Mouse (Mus musculus) heart, embryonic 16.5 days (tissue): ENCODE results near the gene Maml2. TPM values are rescaled to one million over a fixed set of nuclear protein-coding genes. Genes with fewer than 3 reads are reported as not detected.
A peak's percentile ranks its signal among the peaks of the same experiment; 100 is the strongest.

ENCODE experiments used
- ATAC-seq: fragments of 200-750 bp; cut with Nextera tagmentation; replicated peaks from 2 replicates; pipeline ENCODE4 v1.8.0; 2017; ENCODE audit warnings: moderate number of reproducible peaks; ENCODE audit not compliant: insufficient read depth, low FRiP score; ENCODE audit errors: extremely low read depth
- H3K27ac ChIP-seq: fragments of 300-500 bp; sonication (generic); 2 replicates; pipeline ENCODE4 v1.5.1; 2014; ENCODE audit warnings: mild to moderate bottlenecking, low read length, control low read depth, moderate library complexity
- H3K27me3 ChIP-seq: fragments of 300-500 bp; sonication (generic); 2 replicates; pipeline ENCODE4 v1.6.1; 2014; ENCODE audit warnings: low read length, mixed read lengths; ENCODE audit not compliant: control insufficient read depth, insufficient read depth
- H3K36me3 ChIP-seq: fragments of 300-500 bp; sonication (generic); 2 replicates; pipeline ENCODE4 v1.6.1; 2014; ENCODE audit not compliant: control insufficient read depth, insufficient read depth
- H3K4me1 ChIP-seq: fragments of 300-500 bp; sonication (generic); 2 replicates; pipeline ENCODE4 v1.6.1; 2014; ENCODE audit warnings: low read length, mixed read lengths; ENCODE audit not compliant: control insufficient read depth, insufficient read depth
- H3K4me2 ChIP-seq: fragments of 300-500 bp; sonication (generic); 2 replicates; pipeline ENCODE4 v1.6.1; 2014; ENCODE audit warnings: low read depth, mild to moderate bottlenecking, control low read depth, low read length
- H3K4me3 ChIP-seq: fragments of 300-500 bp; sonication (generic); 2 replicates; pipeline ENCODE4 v1.5.1; 2014; ENCODE audit warnings: mild to moderate bottlenecking, control low read depth, low read length
- H3K9ac ChIP-seq: fragments of 300-500 bp; sonication (generic); 2 replicates; pipeline ENCODE4 v1.6.1; 2014; ENCODE audit warnings: low read length, control low read depth
- H3K9me3 ChIP-seq: fragments of 300-500 bp; sonication (generic); replicated peaks from 2 replicates; pipeline ENCODE4 v1.6.1; 2016; ENCODE audit warnings: low read length; ENCODE audit not compliant: control insufficient read depth
- WGBS: fragments of 180-500 bp; shearing (Covaris S2); extraction: QIAGEN DNeasy Blood & Tissue Kit; methylation state at CpG from one replicate; pipeline ENCODE4 v1.1.7; 2014; 5-methylcytosine and 5-hydroxymethylcytosine counted together
- polyA plus RNA-seq: library from polyadenylated mRNA; unstranded; fragments of >200 nt; fragmentation: Nextera tagmentation; extraction: Ambion mirVana; gene quantifications from 2 replicates; pipeline ENCODE4 v1.2.1, GENCODE M21; 2015

Gene Maml2
- polyA plus RNA-seq, result 8.8 and 9.0 TPM in 2 replicates

DNA sequence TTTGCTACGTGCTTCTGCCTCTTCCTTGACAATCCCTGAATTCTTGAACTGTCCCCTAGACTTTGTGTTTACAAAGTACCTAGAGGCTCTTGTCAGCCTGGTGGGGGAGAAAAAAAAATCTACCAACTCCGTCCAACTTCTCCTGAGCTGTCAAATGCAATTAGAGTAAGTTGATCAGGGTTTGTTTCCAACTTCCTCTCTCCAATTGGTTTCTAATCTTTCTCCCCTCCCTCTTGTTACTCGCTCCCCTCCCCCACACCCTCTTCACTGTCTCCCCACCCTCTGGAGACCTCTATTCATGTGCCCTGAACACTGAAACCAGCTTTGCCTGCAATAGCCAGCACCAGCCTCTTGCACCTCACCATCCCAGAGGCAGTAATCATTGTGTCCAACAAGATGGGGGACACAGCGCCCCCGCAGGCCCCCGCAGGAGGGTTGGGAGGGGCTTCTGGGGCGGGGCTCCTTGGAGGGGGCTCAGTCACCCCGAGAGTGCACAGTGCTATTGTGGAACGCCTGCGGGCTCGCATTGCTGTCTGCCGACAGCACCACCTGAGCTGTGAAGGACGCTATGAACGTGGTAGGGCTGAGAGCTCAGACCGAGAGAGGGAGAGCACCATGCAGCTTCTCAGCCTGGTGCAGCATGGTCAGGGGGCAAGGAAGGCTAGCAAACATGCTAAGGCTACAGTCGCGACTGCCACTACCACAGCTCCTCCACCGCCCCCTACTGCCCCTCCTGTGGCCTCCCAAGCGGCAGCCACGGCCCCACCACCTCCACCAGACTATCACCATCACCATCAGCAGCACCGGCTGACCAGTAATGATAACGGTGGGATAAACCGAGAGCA lies at the start of gene Maml2:
Maml2 (plus strand) TSS at position 290 of the 845 bp plus-strand sequence.
- H3K4me3 ChIP-seq, result peak within 1 kb of the TSS; percentile 84
- no peaks in the 10 kb centered on the region for H3K27me3 ChIP-seq
- WGBS, result 1% methylated on average over 23 of the region's 23 CpGs
- H3K9me3 ChIP-seq, result no peaks in the 10 kb centered on the region
- H3K9ac ChIP-seq, result peak within 1 kb of the TSS; percentile 84
- peak within 1 kb of the TSS; percentile 80 for H3K27ac ChIP-seq
- peak within 1 kb of the TSS; percentile 97 for H3K4me2 ChIP-seq
- peaks cover 42% of the 10 kb centered on the region for H3K4me1 ChIP-seq
- ATAC-seq, result peak; percentile 62
- H3K36me3 ChIP-seq, result no peaks in the 10 kb centered on the region

DNA sequence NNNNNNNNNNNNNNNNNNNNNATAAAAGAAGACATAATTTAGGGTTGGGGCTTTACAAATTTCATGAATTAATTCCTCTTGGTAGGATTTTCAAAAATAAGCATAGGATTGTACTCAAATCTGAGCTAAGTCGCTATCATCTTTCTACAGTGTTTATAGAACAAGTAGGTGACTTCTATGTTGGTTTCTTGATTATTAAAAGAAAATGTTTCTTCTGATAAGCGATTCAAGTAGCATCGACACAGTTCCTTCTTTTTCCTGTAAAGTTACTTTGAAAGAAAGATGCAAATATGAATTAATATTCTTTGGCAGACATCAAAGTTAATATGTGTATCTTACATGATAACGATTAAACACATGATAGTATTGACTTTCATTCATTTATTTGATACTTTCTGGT lies 49.7 kb upstream of the Maml2 start:
- no peak overlapping the region for H3K4me3 ChIP-seq
- H3K9ac ChIP-seq, result no peak overlapping the region
- peaks cover 13% of the 10 kb centered on the region for H3K4me1 ChIP-seq
- H3K27ac ChIP-seq, result no peak overlapping the region
- no peak for ATAC-seq
- H3K36me3 ChIP-seq, result no peaks in the 10 kb centered on the region; the same call in 1 of the 2 replicates
- H3K4me2 ChIP-seq, result no peak overlapping the region
- WGBS, result 89% methylated on average over 4 of the region's 4 CpGs
- no peaks in the 10 kb centered on the region for H3K27me3 ChIP-seq
- H3K9me3 ChIP-seq, result no peaks in the 10 kb centered on the region

DNA sequence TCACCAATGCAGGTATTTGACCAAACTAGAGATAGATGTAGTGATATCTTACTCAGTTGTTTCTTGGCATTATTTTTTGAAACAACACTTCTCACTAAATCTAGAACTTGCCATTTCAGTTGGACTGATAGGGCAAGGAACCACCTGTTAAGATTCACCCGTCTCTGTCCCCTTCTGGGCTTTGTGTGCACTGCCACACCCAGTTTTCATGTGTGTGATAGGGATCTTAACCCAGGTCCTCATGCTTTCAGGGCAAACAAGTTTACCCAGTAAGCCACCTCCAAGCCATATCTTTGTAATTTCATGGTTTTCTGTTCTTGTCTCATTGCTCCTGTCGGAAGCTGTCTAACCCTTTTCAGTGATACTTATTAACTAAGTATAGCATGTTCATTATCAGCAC lies 46.5 kb upstream of the Maml2 start:
- H3K27me3 ChIP-seq, result no peaks in the 10 kb centered on the region
- no peak for ATAC-seq
- no peaks in the 10 kb centered on the region; the same call in 1 of the 2 replicates for H3K36me3 ChIP-seq
- H3K27ac ChIP-seq, result no peak overlapping the region
- peaks cover 3% of the 10 kb centered on the region for H3K4me1 ChIP-seq
- H3K4me3 ChIP-seq, result no peak overlapping the region
- no peaks in the 10 kb centered on the region for H3K9me3 ChIP-seq
- WGBS, result 84% methylated on average over 2 of the region's 2 CpGs
- H3K9ac ChIP-seq, result no peak overlapping the region
- H3K4me2 ChIP-seq, result no peak overlapping the region

DNA sequence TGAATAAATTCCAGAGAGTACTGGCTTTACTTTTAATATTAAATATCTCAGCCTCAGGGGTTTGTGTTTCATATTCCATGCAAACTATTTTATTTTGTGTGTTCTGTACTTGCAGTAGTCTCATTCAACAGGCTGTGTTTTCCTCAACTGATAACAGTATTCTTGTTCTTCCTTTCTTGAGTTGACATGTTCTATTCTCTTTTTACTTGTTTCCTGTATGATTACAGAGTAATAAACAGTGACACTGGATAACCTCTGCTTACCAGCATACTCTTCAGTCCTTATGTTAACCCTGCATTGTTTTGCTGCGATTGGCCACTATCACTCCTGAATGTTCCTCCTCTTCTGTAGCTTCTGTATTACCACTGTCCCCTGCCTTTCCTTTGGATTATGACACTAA lies 41.0 kb upstream of the Maml2 start:
- no peaks in the 10 kb centered on the region for H3K27me3 ChIP-seq
- H3K27ac ChIP-seq, result no peak overlapping the region
- no peaks in the 10 kb centered on the region; the same call in 1 of the 2 replicates for H3K36me3 ChIP-seq
- H3K4me1 ChIP-seq, result no peaks in the 10 kb centered on the region
- no peak for ATAC-seq
- 78% methylated on average over 1 of the region's 1 CpGs for WGBS
- no peak overlapping the region for H3K9ac ChIP-seq
- no peak overlapping the region for H3K4me3 ChIP-seq
- no peaks in the 10 kb centered on the region for H3K9me3 ChIP-seq
- H3K4me2 ChIP-seq, result no peak overlapping the region

DNA sequence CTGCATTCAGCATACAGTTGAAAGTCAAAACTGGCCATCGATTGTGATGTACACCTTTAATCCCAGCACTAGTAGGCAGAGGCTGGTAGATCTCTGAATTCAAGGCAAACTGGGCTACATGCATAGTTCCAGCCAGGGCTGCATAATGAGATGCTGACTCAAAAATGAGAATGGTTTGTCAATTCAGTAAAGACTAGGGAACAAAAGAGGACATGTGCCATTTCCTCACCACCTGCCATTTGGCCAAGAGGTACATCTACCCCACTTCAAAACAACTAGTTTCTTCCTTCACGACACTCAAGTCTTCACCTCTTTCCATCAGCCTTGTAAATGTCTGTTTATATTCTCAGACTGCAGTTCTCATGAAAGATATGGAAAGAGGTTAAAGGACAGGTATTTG lies 39.6 kb upstream of the Maml2 start:
- ATAC-seq, result no peak
- H3K27ac ChIP-seq, result no peak overlapping the region
- no peaks in the 10 kb centered on the region for H3K36me3 ChIP-seq
- no peaks in the 10 kb centered on the region for H3K4me1 ChIP-seq
- no peaks in the 10 kb centered on the region for H3K9me3 ChIP-seq
- H3K27me3 ChIP-seq, result no peaks in the 10 kb centered on the region
- no peak overlapping the region for H3K4me2 ChIP-seq
- WGBS, result 88% methylated on average over 2 of the region's 2 CpGs
- no peak overlapping the region for H3K4me3 ChIP-seq
- no peak overlapping the region for H3K9ac ChIP-seq

DNA sequence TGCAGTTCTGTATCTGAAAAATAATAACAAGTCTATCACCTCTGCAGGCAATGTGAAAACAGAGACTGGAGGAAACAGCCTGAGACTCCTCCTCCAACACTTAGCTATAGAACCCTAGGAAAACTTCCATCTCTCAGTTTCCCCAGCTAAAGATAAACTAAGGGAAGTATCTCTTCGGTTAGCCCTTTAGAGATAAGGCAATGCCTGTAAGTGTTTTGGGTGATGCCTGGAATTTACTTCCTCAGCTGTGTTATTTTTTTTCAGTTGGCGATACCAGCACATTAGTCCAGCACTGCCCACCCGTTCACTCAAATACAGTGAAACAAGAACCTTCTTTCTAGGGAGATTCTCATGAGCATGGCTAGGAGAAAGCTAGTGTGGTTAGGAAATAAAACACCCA lies 36.8 kb upstream of the Maml2 start:
- no peak overlapping the region for H3K9ac ChIP-seq
- H3K27ac ChIP-seq, result no peak overlapping the region
- H3K27me3 ChIP-seq, result no peaks in the 10 kb centered on the region
- H3K4me1 ChIP-seq, result no peaks in the 10 kb centered on the region
- WGBS, result 41% methylated on average over 3 of the region's 3 CpGs
- no peaks in the 10 kb centered on the region for H3K36me3 ChIP-seq
- no peak overlapping the region for H3K4me3 ChIP-seq
- no peak overlapping the region for H3K4me2 ChIP-seq
- no peak for ATAC-seq
- H3K9me3 ChIP-seq, result no peaks in the 10 kb centered on the region

DNA sequence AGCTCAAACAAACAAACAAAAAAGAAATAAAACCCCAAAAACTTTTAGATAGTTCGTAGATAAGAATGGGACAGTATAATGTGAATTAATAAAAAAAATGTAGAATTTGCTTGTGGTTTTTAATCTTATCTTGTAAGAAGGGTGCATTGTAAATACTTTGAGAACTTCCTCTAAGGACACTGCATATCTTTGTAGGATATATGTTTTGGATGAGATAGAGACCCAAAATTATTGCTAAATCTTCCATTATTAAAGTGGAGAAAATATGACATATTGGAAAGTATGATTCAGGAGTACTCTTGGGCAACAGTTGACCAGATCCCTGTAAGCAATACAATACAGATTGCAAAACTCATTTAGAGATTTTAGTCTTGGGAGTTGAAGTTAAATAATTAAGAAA lies 24.5 kb upstream of the Maml2 start:
- Histone ChIP-seq H3K4me1 (no peaks in the 10 kb centered on the region), H3K27ac (no peak overlapping the region), H3K27me3 (no peaks in the 10 kb centered on the region), H3K36me3 (no peaks in the 10 kb centered on the region), H3K9me3 (no peaks in the 10 kb centered on the region), H3K9ac (no peak overlapping the region), H3K4me3 (no peak overlapping the region), H3K4me2 (no peak overlapping the region)
- 74% methylated on average over 1 of the region's 1 CpGs for WGBS
- ATAC-seq, result no peak

DNA sequence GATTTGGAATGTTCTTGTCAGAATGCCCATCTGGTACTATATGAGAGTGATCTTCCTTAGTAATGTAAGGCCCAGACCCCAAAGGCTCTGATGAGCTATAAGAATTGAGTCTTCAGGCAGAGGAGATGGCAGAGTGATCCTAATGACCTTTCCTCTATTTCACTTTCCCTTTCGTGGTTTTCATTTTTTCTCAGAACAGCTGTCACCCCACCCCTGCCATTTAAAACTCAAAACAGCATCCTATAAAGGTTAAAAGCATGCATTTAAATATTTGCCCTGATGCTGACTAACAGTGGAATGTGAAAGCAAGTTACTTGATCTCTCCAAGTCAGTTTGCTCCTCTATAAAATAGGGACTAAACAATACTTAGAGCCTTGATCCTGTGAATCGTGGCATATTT lies 10.3 kb upstream of the Maml2 start:
- no peak overlapping the region for H3K9ac ChIP-seq
- WGBS, result 68% methylated on average over 2 of the region's 2 CpGs
- no peaks in the 10 kb centered on the region for H3K27me3 ChIP-seq
- H3K4me3 ChIP-seq, result no peak overlapping the region
- H3K4me2 ChIP-seq, result no peak overlapping the region
- no peak overlapping the region for H3K27ac ChIP-seq
- no peak for ATAC-seq
- peaks cover 2% of the 10 kb centered on the region; the same call in 1 of the 2 replicates for H3K36me3 ChIP-seq
- no peaks in the 10 kb centered on the region for H3K9me3 ChIP-seq
- no peaks in the 10 kb centered on the region for H3K4me1 ChIP-seq

DNA sequence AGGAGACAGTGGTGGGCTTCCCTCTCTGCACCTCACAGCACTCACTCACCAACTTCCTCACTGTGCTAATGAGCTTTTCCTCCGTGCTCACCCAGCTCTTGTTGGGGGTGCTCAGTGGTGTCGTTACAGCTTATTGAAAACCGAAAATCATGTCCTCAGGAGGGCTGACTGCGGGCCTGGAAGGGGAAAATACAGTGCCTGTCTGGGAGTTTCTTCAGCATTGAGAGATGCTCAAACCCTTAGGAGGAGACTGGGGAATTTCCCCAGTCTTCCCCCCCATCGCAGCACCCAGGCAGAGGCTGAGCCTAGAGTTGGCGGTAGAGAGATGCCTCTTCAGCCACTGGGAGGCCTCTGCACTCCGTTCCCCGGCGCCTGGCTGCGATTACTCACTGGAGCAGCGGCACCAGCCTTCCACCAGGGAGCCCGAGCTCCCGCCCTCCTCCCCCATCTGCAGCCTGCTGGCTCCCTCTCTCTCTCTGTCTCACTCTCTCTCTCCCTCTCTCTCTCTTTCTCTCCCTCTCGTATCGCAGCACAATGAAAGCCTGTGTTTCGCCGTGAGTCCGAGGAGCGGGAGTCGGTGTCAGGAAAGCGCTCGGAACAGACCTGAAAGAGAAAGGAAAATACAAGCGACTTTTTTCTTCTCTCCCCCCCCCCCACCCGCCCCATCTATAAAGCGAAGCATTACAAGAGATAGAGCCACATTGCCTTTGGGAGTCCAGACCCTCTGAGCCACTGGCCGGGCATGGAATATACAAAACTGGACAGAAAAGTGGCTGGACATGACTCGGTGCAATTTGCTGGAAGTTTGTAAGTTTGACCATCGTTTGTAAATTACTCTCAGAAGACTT lies 1.3 kb upstream of the Maml2 start:
- WGBS, result under 1% methylated on average over 28 of the region's 28 CpGs
- Histone ChIP-seq H3K27me3 (no peaks in the 10 kb centered on the region), H3K36me3 (no peaks in the 10 kb centered on the region), H3K9ac (peak overlapping the region; percentile 84), H3K4me3 (peak overlapping the region; percentile 84), H3K27ac (peak overlapping the region; percentile 80), H3K4me2 (peak overlapping the region; percentile 97), H3K4me1 (peaks cover 32% of the 10 kb centered on the region), H3K9me3 (no peaks in the 10 kb centered on the region)
- peak; percentile 91 for ATAC-seq
